Mouse (Mus musculus) thymus, postnatal 36 days (tissue): ENCODE data around the gene Gpr18.
A peak's percentile ranks its signal among the peaks of the same experiment; 100 is the strongest.
"Not testable (repeated sequence)": the region's sequence is repeated elsewhere in the genome, so short reads cannot be mapped to it uniquely, and the experiment has no call there.

Experiments
- DNase-seq, 2 experiments: peaks; one replicate each; pipeline ENCODE4 v3.0.0; 2022; ENCODE audit warnings: mixed read lengths in 2 of 2

Gene Gpr18

DNA sequence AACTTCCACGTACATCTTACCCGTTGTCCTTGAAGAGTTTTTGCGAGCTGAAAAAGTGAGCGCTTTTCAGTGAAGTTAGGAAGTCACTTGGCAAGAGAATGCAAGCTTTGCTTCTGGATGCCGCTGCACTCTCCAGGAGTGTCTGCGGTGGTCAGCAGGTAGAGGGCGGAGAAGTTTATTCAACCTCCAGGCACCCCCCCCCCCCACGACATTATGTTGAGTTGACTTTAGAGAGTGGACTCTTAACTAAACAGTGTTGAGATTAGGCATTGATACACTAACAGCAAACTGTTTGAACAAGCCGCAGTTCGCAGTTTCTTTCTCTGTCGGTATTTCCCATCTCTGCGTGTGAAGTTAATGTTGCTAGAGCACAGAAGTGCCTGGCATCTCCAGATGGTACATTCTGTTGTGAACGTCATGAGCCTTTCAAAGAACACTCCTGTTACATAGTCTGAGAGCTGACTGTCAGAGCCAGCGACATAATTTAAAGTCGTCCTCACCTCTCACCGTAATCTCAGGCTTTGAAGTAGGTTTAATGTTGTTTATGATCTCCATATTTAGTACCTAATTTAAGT, 36.2 kb downstream of the Gpr18 start:
- peak; percentile 38 to 40 for DNase-seq

DNA sequence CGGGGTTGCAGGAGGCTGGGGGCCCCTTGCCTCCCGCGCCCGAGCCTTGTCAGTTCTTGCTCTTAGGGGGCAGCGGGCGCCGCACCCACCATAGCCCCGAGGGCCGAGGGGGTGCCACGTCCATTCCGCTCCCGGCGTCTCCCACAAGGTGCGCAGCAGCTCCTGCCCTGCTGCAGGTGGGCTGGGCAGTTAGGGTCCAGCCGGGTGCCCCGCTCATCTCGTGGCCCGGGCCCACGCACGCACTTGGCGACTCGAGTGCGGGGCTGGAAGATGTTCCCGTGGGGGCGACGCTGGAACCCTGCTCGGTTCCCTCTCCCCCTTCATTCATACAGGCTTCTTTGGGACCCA, 36.7 kb downstream of the Gpr18 start:
- DNase-seq, result no peak

- DNase-seq, result peak; percentile 98 to 99
These were observed 37.3 kb downstream of the Gpr18 start, which contains the start of gene Ubac2 for GRCm38 (mm10) chr14:121878176-121878858. Gene Ubac2, plus strand, starts transcription at chr14:121878620.

GRCm38 (mm10) chr14:121877640-121878039, 37.9 kb downstream of the Gpr18 start:
- no peak for DNase-seq

DNA sequence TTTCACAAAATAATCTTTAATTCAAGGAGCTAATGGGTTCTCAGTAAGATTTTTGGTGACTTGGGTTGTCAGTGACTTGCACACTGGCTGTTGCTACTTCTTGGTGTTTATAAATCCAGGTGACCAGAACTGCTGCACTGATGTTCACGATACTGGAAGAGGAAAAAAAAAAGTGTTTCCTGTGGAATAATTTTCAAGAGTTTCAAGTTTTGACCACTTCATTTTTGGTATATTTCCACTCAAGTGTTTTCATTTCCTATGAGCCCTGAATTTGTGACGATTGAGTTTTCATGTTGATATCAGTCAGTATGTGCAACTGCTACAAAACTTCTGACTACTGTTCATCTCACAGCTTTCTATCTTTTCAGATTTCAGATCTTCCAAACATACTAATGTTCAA, 38.7 kb downstream of the Gpr18 start:
- DNase-seq, result no peak

DNA sequence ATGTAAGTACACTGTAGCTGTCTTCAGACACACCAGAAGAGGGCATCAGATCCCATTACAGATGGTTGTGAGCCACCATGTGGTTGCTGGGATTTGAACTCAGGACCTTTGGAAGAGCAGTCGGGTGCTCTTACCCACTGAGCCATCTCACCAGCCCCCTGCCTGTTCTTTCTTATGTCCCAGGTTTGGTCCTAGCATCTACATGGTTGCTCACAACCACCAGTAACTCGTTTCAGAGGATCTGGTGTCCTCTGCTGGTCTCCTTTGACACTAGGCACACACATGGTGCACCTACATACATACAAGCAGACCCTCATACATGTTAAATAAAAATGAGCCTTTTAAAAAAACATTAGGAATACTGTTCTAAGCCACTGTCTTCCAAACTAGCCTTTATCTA, 39.4 kb downstream of the Gpr18 start:
- not testable (repeated sequence) for DNase-seq

- DNase-seq, result no peak
These were observed 41.9 kb downstream of the Gpr18 start for GRCm38 (mm10) chr14:121873646-121874045.

DNA sequence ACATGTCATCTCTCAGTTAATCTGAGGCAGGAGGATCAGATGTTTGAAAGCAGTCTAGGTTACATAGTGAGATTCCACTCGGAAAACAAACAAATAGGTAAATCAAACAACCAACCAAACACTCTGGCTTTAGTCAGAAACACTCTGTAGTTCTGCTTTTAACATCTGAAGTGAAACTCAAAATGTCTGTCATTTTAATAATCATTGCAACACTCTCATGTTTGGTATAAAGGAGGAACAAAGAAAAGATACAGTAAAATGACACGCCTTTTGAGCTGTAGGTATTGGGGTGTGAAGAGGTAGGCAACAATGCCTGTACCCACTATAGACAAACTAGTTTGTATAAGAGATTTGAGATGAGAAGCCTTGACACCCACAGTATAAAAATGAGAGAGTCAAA, 42.4 kb downstream of the Gpr18 start:
- DNase-seq, result no peak

DNA sequence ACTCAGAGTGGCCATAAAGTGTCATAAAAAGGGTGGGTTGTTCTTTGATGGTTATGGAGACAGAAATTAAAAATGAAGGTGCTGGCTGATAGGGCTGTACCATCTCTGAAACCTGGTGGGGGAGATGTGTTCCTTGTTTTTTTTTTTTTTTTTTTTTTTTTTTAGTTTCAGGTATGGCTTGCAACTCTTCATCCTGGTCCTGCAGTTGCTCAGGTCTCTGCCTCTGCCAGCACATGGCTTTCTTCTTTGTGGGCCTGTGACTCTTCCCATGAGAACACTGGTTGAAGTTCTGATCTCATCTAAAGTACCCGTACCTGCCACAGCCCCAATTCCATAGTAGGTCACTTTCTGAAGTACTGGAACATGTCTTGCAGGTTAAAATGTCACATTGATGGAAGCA, 42.8 kb downstream of the Gpr18 start:
- no peak for DNase-seq

- no peak for DNase-seq
These were observed 46.5 kb downstream of the Gpr18 start for GRCm38 (mm10) chr14:121869111-121869510.

- no peak for DNase-seq
These were observed 49.0 kb downstream of the Gpr18 start for GRCm38 (mm10) chr14:121866574-121866973.

DNA sequence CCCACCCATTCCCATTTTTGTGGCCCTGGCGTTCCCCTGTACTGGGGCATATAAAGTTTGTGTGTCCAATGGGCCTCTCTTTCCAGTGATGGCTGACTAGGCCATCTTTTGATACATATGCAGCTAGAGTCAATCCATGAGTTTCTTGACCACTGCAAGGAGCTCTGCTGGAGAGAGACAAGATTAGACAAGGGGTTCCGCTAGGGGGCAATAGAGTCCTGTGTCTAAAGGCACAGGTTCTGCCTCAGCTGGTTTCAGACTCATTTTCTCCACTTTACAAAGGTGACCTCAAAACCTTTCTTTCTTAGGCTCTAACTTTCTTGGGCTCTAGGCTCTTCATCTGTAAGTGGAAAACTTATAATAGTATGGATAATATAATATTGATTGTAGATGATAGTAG, 50.4 kb downstream of the Gpr18 start:
- peak; percentile 64 to 75 for DNase-seq
